Mouse (Mus musculus): Measurements from ENCODE around the gene Flt4. TPM values are rescaled to one million over a fixed set of nuclear protein-coding genes. Genes with fewer than 3 reads are reported as not detected.
A peak's percentile ranks its signal among the peaks of the same experiment; 100 is the strongest.

Gene Flt4
- polyA plus RNA-seq, 1 experiment, result 9.9 TPM

- TF ChIP-seq POLR2A (IDR thresholded peaks at IDR 0.05; ENCODE audit: low read depth, low read length) (no peak), CTCF (conservative IDR thresholded peaks at IDR 0.05; ENCODE audit: insufficient read depth, insufficient read length, low read depth, low read length) (peak; percentile 40)
- peak; percentile 78 for DNase-seq
- Histone ChIP-seq H3K36me3 (ENCODE audit: control insufficient read depth, insufficient read depth, low read length) (no peaks in the 10 kb centered on the region), H3K4me3 (ENCODE audit: insufficient read depth, low read depth, low read length) (no peak overlapping the region), H3K27ac (ENCODE audit: insufficient read depth, low read depth, low read length) (no peak overlapping the region), H3K4me1 (ENCODE audit: control insufficient read depth, insufficient read depth, low read length) (peaks cover 5% of the 10 kb centered on the region; the same call in 1 of the 2 replicates), H3K27me3 (replicated peaks; ENCODE audit: control insufficient read depth, insufficient read depth, low read length) (no peaks in the 10 kb centered on the region)
- WGBS, result 39% methylated on average over 18 of the region's 18 CpGs
These were observed 41.3 kb downstream of the Flt4 start for GRCm38 (mm10) chr11:49650113-49650993.

- H3K4me1 ChIP-seq (ENCODE audit: control insufficient read depth, insufficient read depth, low read length), result peaks cover 5% of the 10 kb centered on the region; the same call in 1 of the 2 replicates
- no peak overlapping the region for H3K4me3 ChIP-seq (ENCODE audit: insufficient read depth, low read depth, low read length)
- no peaks in the 10 kb centered on the region for H3K27me3 ChIP-seq (replicated peaks; ENCODE audit: control insufficient read depth, insufficient read depth, low read length)
- no peaks in the 10 kb centered on the region for H3K36me3 ChIP-seq (ENCODE audit: control insufficient read depth, insufficient read depth, low read length)
- H3K27ac ChIP-seq (ENCODE audit: insufficient read depth, low read depth, low read length), result no peak overlapping the region
- no peak for TF ChIP-seq POLR2A (IDR thresholded peaks at IDR 0.05; ENCODE audit: low read depth, low read length)
- TF ChIP-seq CTCF (conservative IDR thresholded peaks at IDR 0.05; ENCODE audit: insufficient read depth, insufficient read length, low read depth, low read length), result no peak
- 50% methylated on average over 16 of the region's 16 CpGs for WGBS
- DNase-seq, result no peak
These were observed 42.1 kb downstream of the Flt4 start for GRCm38 (mm10) chr11:49650994-49651761.

GRCm38 (mm10) chr11:49651762-49652322, 42.8 kb downstream of the Flt4 start:
- TF ChIP-seq POLR2A (IDR thresholded peaks at IDR 0.05; ENCODE audit: low read depth, low read length), result no peak
- TF ChIP-seq CTCF (conservative IDR thresholded peaks at IDR 0.05; ENCODE audit: insufficient read depth, insufficient read length, low read depth, low read length), result no peak
- no peaks in the 10 kb centered on the region for H3K36me3 ChIP-seq (ENCODE audit: control insufficient read depth, insufficient read depth, low read length)
- no peak overlapping the region for H3K27ac ChIP-seq (ENCODE audit: insufficient read depth, low read depth, low read length)
- H3K4me1 ChIP-seq (ENCODE audit: control insufficient read depth, insufficient read depth, low read length), result peaks cover 5% of the 10 kb centered on the region; the same call in 1 of the 2 replicates
- no peak overlapping the region for H3K4me3 ChIP-seq (ENCODE audit: insufficient read depth, low read depth, low read length)
- no peaks in the 10 kb centered on the region for H3K27me3 ChIP-seq (replicated peaks; ENCODE audit: control insufficient read depth, insufficient read depth, low read length)
- 87% methylated on average over 10 of the region's 10 CpGs for WGBS
- DNase-seq, result no peak

DNA sequence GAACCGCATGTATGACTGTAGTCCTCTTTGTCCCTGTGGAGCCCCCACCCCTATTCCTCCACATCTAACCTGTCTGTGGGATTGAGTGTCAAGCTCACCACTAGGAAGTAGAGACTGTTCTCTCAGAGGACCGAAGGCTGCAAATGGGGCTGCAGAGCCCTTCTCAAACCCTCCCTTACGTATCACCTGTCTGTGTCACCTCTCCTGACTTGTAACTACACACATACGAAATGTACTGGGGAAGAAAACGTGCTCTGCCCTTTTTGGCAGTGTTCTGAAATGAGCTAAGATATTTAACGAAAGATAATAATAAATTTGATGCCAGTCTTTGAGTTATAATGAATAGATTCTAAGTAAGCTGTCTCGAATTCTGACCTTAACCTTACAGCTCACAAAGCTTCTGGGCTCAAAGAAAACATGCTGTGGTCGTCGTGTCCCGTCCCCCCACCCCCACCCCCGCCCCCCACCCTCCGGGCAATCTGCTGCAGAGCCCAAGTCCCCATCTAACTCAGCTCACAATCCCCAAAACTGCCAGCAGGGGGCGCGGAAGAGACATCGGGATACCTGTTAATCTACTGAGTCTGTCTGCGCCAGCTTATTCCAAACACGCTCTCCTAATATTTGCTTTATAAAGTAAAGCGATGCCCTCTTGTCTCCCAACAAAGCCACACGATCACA, 43.5 kb downstream of the Flt4 start:
- Histone ChIP-seq H3K27ac (ENCODE audit: insufficient read depth, low read depth, low read length) (no peak overlapping the region), H3K4me3 (ENCODE audit: insufficient read depth, low read depth, low read length) (no peak overlapping the region), H3K36me3 (ENCODE audit: control insufficient read depth, insufficient read depth, low read length) (no peaks in the 10 kb centered on the region), H3K27me3 (replicated peaks; ENCODE audit: control insufficient read depth, insufficient read depth, low read length) (no peaks in the 10 kb centered on the region), H3K4me1 (ENCODE audit: control insufficient read depth, insufficient read depth, low read length) (peaks cover 5% of the 10 kb centered on the region; the same call in 1 of the 2 replicates)
- WGBS, result 19% methylated on average over 19 of the region's 19 CpGs
- no peak for TF ChIP-seq POLR2A (IDR thresholded peaks at IDR 0.05; ENCODE audit: low read depth, low read length)
- TF ChIP-seq CTCF (conservative IDR thresholded peaks at IDR 0.05; ENCODE audit: insufficient read depth, insufficient read length, low read depth, low read length), result peak; percentile 73
- peak; percentile 84 for DNase-seq

DNA sequence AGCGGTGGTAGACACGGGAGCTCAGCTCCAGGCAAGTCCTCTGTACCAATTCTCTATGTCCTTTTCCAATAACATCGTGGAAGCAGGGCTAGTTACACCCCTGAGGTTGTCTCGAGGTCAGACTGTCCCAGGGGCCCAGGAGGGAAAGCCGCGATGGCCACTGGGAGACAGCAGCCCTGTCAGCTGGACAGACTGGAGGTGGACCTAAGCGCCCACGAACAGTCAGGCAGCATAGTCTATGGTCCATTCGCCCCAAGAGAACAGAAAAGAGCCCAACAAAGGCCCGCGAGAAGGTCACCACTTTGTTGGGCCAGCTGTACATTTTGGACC, 44.0 kb downstream of the Flt4 start:
- 40% methylated on average over 11 of the region's 11 CpGs for WGBS
- Histone ChIP-seq H3K27me3 (replicated peaks; ENCODE audit: control insufficient read depth, insufficient read depth, low read length) (no peaks in the 10 kb centered on the region), H3K27ac (ENCODE audit: insufficient read depth, low read depth, low read length) (no peak overlapping the region), H3K36me3 (ENCODE audit: control insufficient read depth, insufficient read depth, low read length) (no peaks in the 10 kb centered on the region), H3K4me1 (ENCODE audit: control insufficient read depth, insufficient read depth, low read length) (peaks cover 5% of the 10 kb centered on the region; the same call in 1 of the 2 replicates), H3K4me3 (ENCODE audit: insufficient read depth, low read depth, low read length) (no peak overlapping the region)
- no peak for TF ChIP-seq POLR2A (IDR thresholded peaks at IDR 0.05; ENCODE audit: low read depth, low read length)
- TF ChIP-seq CTCF (conservative IDR thresholded peaks at IDR 0.05; ENCODE audit: insufficient read depth, insufficient read length, low read depth, low read length), result no peak
- no peak for DNase-seq

DNA sequence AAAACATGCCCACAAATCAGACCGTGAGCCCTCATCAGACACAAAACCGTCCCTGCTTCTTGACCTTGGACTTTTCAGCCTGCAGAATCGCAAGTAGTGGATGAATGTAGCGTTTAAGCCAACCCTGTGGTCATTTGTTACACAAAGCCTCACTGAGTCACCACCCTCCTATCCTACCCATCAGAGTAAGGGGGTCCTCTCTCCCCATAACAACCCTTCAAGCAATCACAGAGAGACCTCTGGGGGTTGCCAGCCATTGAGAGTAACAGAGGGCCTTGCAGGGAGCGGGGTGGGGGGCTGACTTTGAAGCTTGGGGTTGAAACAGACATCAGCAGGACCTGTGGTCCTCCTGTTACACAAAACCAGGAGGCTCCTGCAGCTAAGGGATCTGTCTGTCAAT, 45.6 kb downstream of the Flt4 start:
- no peaks in the 10 kb centered on the region for H3K27me3 ChIP-seq (replicated peaks; ENCODE audit: control insufficient read depth, insufficient read depth, low read length)
- 94% methylated on average over 5 of the region's 5 CpGs for WGBS
- H3K36me3 ChIP-seq (ENCODE audit: control insufficient read depth, insufficient read depth, low read length), result no peaks in the 10 kb centered on the region
- no peak for TF ChIP-seq CTCF (conservative IDR thresholded peaks at IDR 0.05; ENCODE audit: insufficient read depth, insufficient read length, low read depth, low read length)
- no peak for TF ChIP-seq POLR2A (IDR thresholded peaks at IDR 0.05; ENCODE audit: low read depth, low read length)
- H3K4me1 ChIP-seq (ENCODE audit: control insufficient read depth, insufficient read depth, low read length), result peaks cover 5% of the 10 kb centered on the region; the same call in 1 of the 2 replicates
- no peak overlapping the region for H3K27ac ChIP-seq (ENCODE audit: insufficient read depth, low read depth, low read length)
- H3K4me3 ChIP-seq (ENCODE audit: insufficient read depth, low read depth, low read length), result no peak overlapping the region
- no peak for DNase-seq
